Mouse (Mus musculus) MEL (cell line): Measurements from ENCODE around the gene Gm38655. TPM values are rescaled to one million over a fixed set of nuclear protein-coding genes. Genes with fewer than 3 reads are reported as not detected.

Source experiments
- DNase-seq: peaks from one replicate; pipeline ENCODE4 v3.0.0; 2011; ENCODE audit warnings: low read depth, low spot score
- H3K27ac ChIP-seq: 2 replicates; pipeline ENCODE4 v1.5.1; 2012; ENCODE audit warnings: low read depth, mild to moderate bottlenecking, control low read depth, low read length, moderate library complexity; ENCODE audit not compliant: control insufficient read depth
- H3K27me3 ChIP-seq, 2 experiments: fragments of 150-350 bp in 1 of 2; sonication (generic) in 1 of 2; 2 replicates each; pipeline ENCODE4 v1.6.1; 2012; ENCODE audit warnings: low read length in 2 of 2, mild to moderate bottlenecking in 2 of 2, improper control_type of control experiment in 1 of 2, moderate library complexity in 1 of 2; ENCODE audit not compliant: insufficient read depth in 2 of 2, control insufficient read depth in 1 of 2
- H3K36me3 ChIP-seq, 2 experiments: 2 replicates each; pipeline ENCODE4 v1.6.1; 2012 to 2014; ENCODE audit warnings: low read length in 2 of 2, improper control_type of control experiment in 1 of 2, inconsistent platforms in 1 of 2, mild to moderate bottlenecking in 1 of 2; ENCODE audit not compliant: insufficient read depth in 2 of 2, control insufficient read depth in 1 of 2
- H3K4me1 ChIP-seq, 2 experiments: fragments of 150-350 bp in 1 of 2; sonication (generic) in 1 of 2; 2 replicates each; pipeline ENCODE4 v1.6.1; 2012; ENCODE audit warnings: low read length in 2 of 2, improper control_type of control experiment in 1 of 2, mild to moderate bottlenecking in 1 of 2; ENCODE audit not compliant: insufficient read depth in 2 of 2, control insufficient read depth in 1 of 2
- H3K4me3 ChIP-seq, 2 experiments: fragments of 150-350 bp in 1 of 2; sonication (generic) in 1 of 2; 2 replicates each; pipeline ENCODE4 v1.5.1; 2012; ENCODE audit warnings: low read depth in 2 of 2, low read length in 2 of 2, mild to moderate bottlenecking in 2 of 2, moderate library complexity in 2 of 2, control low read depth in 1 of 2, improper control_type of control experiment in 1 of 2; ENCODE audit not compliant: control insufficient read depth in 1 of 2, insufficient read depth in 1 of 2
- H3K79me2 ChIP-seq: 2 replicates; pipeline ENCODE4 v1.6.1; 2012; ENCODE audit warnings: mild to moderate bottlenecking, low read length, moderate library complexity; ENCODE audit not compliant: control insufficient read depth, poor library complexity, insufficient read depth
- H3K9ac ChIP-seq: 2 replicates; pipeline ENCODE4 v1.6.1; 2012; ENCODE audit warnings: low read depth, mild to moderate bottlenecking, control low read depth, low read length, moderate library complexity; ENCODE audit not compliant: control insufficient read depth, poor library complexity, severe bottlenecking
- H3K9me3 ChIP-seq: fragments of 150-350 bp; sonication (generic); replicated peaks from 2 replicates; pipeline ENCODE4 v1.6.1; 2012; ENCODE audit warnings: mild to moderate bottlenecking, low read length, improper control_type of control experiment, moderate library complexity; ENCODE audit not compliant: insufficient read depth
- BHLHE40 ChIP-seq: IDR thresholded peaks from 2 replicates; pipeline ENCODE4 v1.6.1; 2012; ENCODE audit warnings: low read depth, mild to moderate bottlenecking, inconsistent platforms, low read length, improper control_type of control experiment, borderline replicate concordance
- JUND ChIP-seq: IDR thresholded peaks from 2 replicates; pipeline ENCODE4 v1.6.1; 2011; ENCODE audit warnings: low read depth, mild to moderate bottlenecking, improper control_type of control experiment, low read length
- MAFK ChIP-seq: IDR thresholded peaks from 2 replicates; pipeline ENCODE4 v1.6.1; 2011; ENCODE audit warnings: low read depth, mild to moderate bottlenecking, low read length, improper control_type of control experiment, borderline replicate concordance
- MAZ ChIP-seq: IDR thresholded peaks from 2 replicates; pipeline ENCODE4 v1.6.1; 2012; ENCODE audit warnings: low read depth, mild to moderate bottlenecking, inconsistent platforms, low read length, improper control_type of control experiment
- MXI1 ChIP-seq: IDR thresholded peaks from 2 replicates; pipeline ENCODE4 v1.6.1; 2011; ENCODE audit warnings: mild to moderate bottlenecking, low read depth, low read length, improper control_type of control experiment
- MYB ChIP-seq: IDR thresholded peaks from 2 replicates; pipeline ENCODE4 v1.6.1; 2011; ENCODE audit warnings: mild to moderate bottlenecking, low read depth, low read length, improper control_type of control experiment
- MYC ChIP-seq: IDR thresholded peaks from 2 replicates; pipeline ENCODE4 v1.6.1; 2011; ENCODE audit warnings: low read depth, mild to moderate bottlenecking, low read length, improper control_type of control experiment, moderate library complexity
- POLR2AphosphoS2 ChIP-seq: IDR thresholded peaks from 2 replicates; pipeline ENCODE4 v1.6.1; 2011; ENCODE audit warnings: low read length, improper control_type of control experiment
- POLR2AphosphoS5 ChIP-seq: IDR thresholded peaks from 2 replicates; pipeline ENCODE4 v1.6.1; 2012; ENCODE audit warnings: low read depth, borderline replicate concordance, mild to moderate bottlenecking, inconsistent platforms, low read length, moderate library complexity, mixed read lengths
- RCOR1 ChIP-seq: IDR thresholded peaks from 2 replicates; pipeline ENCODE4 v1.6.1; 2012; ENCODE audit warnings: low read depth, mild to moderate bottlenecking, inconsistent platforms, low read length, improper control_type of control experiment
- SIN3A ChIP-seq: IDR thresholded peaks from 2 replicates; pipeline ENCODE4 v1.6.1; 2012; ENCODE audit warnings: low read length, improper control_type of control experiment, inconsistent platforms
- SMC3 ChIP-seq: IDR thresholded peaks from 2 replicates; pipeline ENCODE4 v1.6.1; 2011; ENCODE audit warnings: low read depth, low read length, improper control_type of control experiment
- TBP ChIP-seq: IDR thresholded peaks from 2 replicates; pipeline ENCODE4 v1.8.0; 2011; ENCODE audit warnings: low read depth, low read length, improper control_type of control experiment
- UBTF ChIP-seq: IDR thresholded peaks from 2 replicates; pipeline ENCODE4 v1.6.1; 2012; ENCODE audit warnings: low read depth, mild to moderate bottlenecking, inconsistent platforms, low read length, improper control_type of control experiment, moderate library complexity, borderline replicate concordance; ENCODE audit not compliant: insufficient read depth
- USF1 ChIP-seq: IDR thresholded peaks from 2 replicates; pipeline ENCODE4 v1.6.1; 2014; ENCODE audit warnings: low read depth, mild to moderate bottlenecking, inconsistent platforms, low read length, improper control_type of control experiment, moderate library complexity
- ZC3H11A ChIP-seq: IDR thresholded peaks from 2 replicates; pipeline ENCODE4 v1.6.1; 2012; ENCODE audit warnings: low read depth, mild to moderate bottlenecking, inconsistent platforms, low read length, improper control_type of control experiment
- ZKSCAN1 ChIP-seq: IDR thresholded peaks from 2 replicates; pipeline ENCODE4 v1.6.1; 2012; ENCODE audit warnings: low read depth, mild to moderate bottlenecking, inconsistent platforms, low read length, improper control_type of control experiment, moderate library complexity
- ZMIZ1 ChIP-seq: IDR thresholded peaks from 2 replicates; pipeline ENCODE4 v1.6.1; 2012; ENCODE audit warnings: low read depth, mild to moderate bottlenecking, inconsistent platforms, low read length, improper control_type of control experiment, moderate library complexity
- polyA plus RNA-seq, 2 experiments: library from polyadenylated mRNA; stranded (reverse) in 1 of 2; unstranded in 1 of 2; fragments of >175 nt in 1 of 2; fragments of >200 nt in 1 of 2; gene quantifications; 2 replicates each; pipeline versions ENCODE4 v1.2.1 to v1.2.4; 2012; ENCODE audit warnings: low replicate concordance in 2 of 2, low read depth in 1 of 2; ENCODE audit not compliant: insufficient read length in 2 of 2, insufficient read depth in 1 of 2, missing spikeins in 1 of 2
- total RNA-seq: library from RNA; depleted of rRNA; stranded (reverse); fragments of 300-350 nt; gene quantifications from 2 replicates; pipeline ENCODE4 v1.2.3, GENCODE M21; 2012; rRNA removed

Gene Gm38655
- total RNA-seq = not detected in 2 replicates
- polyA plus RNA-seq = not detected

- Histone ChIP-seq H3K4me1 (no peaks in the 10 kb centered on the region), H3K27me3 (peaks cover 0 to 3% of the 10 kb centered on the region in 2 experiments; a peak in 2 of 4 replicates), H3K79me2 (no peaks in the 10 kb centered on the region), H3K9me3 (no peaks in the 10 kb centered on the region), H3K36me3 (no peaks in the 10 kb centered on the region), H3K9ac (no peak within 1 kb of the TSS), H3K4me3 (no peak within 1 kb of the TSS), H3K27ac (no peak within 1 kb of the TSS)
- DNase-seq = no peak
- TF ChIP-seq JUND = no peak
Observed at GRCm38 (mm10) chr17:25175411-25175810, at the start of gene Gm38655. Gene Gm38655 (minus strand): TSS chr17:25175471.

GRCm38 (mm10) chr17:25224586-25225222, 49.4 kb upstream of the Gm38655 start:
- Histone ChIP-seq H3K27ac (peak overlapping the region; percentile 92), H3K36me3 (peaks cover 4 to 27% of the 10 kb centered on the region in 2 experiments), H3K9ac (peak overlapping the region; percentile 12; the same call in 1 of the 2 replicates), H3K9me3 (no peaks in the 10 kb centered on the region), H3K4me1 (peaks cover 7 to 42% of the 10 kb centered on the region in 2 experiments), H3K27me3 (no peaks in the 10 kb centered on the region), H3K79me2 (peaks cover 35% of the 10 kb centered on the region), H3K4me3 (no peak overlapping the region)
- TF ChIP-seq ZMIZ1 = no peak
- TF ChIP-seq MAFK = no peak
- TF ChIP-seq UBTF = no peak
- TF ChIP-seq MAZ = no peak
- TF ChIP-seq MYB = no peak
- no peak for TF ChIP-seq BHLHE40
- TF ChIP-seq ZKSCAN1 = no peak
- TF ChIP-seq TBP = no peak
- TF ChIP-seq POLR2AphosphoS2 = no peak
- TF ChIP-seq MXI1 = no peak
- TF ChIP-seq USF1 = no peak
- TF ChIP-seq ZC3H11A = no peak
- no peak for TF ChIP-seq MYC
- TF ChIP-seq POLR2AphosphoS5 = no peak
- TF ChIP-seq SIN3A = no peak
- TF ChIP-seq SMC3 = no peak
- TF ChIP-seq RCOR1 = no peak
- peak; percentile 34 for DNase-seq
